In genomic region chr4:120074061-120074460, GRCm38 (mm10) we compare ENCODE assay signal across 14 mouse cellular contexts. TPM values are rescaled to one million over a fixed set of nuclear protein-coding genes. Genes with fewer than 3 reads are reported as not detected.
DNase-seq lines count a peak whose midpoint lies in the region; ATAC-seq lines count a peak whose summit lies in the region.
"Had no signal": no experiment of that assay in that cellular context is flagged by ENCODE, and none has a peak within 500 bp of the region (broad histone marks: within the 10 kb centered on the region; RNA-seq: fewer than 3 reads in every experiment).

No protein-coding gene starts in this region.

- DNase-seq in frontal cortex, postnatal 25 days (ENCODE audit: low spot score in 2 of 2), result no peak
- peak; percentile 68 to 79 for DNase-seq in right cerebral cortex, postnatal 10 days (ENCODE audit: low spot score in 2 of 2)
- no peak for DNase-seq in right cerebral cortex, postnatal 4 days
- peak; percentile 55 to 76 for DNase-seq in layer of hippocampus, postnatal 14 days (ENCODE audit: low spot score in 2 of 2)
- DNase-seq in telencephalon, adult 2 months (ENCODE audit: low read depth, low spot score), result peak; percentile 67
- no peak for DNase-seq in thymus, postnatal 0 days (ENCODE audit: low spot score)
- DNase-seq in c-Kit-positive CD71-positive TER-119-positive erythroid progenitor cells, embryonic 14.5 days (ENCODE audit: low spot score), result no peak
- DNase-seq: kidney, adult 9 months; lung, adult 2 months had no signal

- peak; percentile 58 for ATAC-seq in frontal cortex, adult (ENCODE audit: low TSS enrichment)

RNA-seq across cellular contexts. Expression of gene AL607142.1, which starts 9.3 kb away (rescaled TPM):
- not detected for total RNA-seq in layer of hippocampus, postnatal 14 days (2021)
- polyA plus RNA-seq in thymus, postnatal 0 days (2015; fragmentation: Nextera tagmentation; extraction: Ambion mirVana), result not detected in 2 replicates
- total RNA-seq: common myeloid progenitor, adult 5-6 weeks had no signal
- polyA plus RNA-seq: C2C12; lung, adult 2 months; neural tube, embryonic 12.5 days; stomach, embryonic 16.5 days had no signal

Comparison
In these comparisons a context has a peak if more than half of its experiments do, and no peak if none do; other contexts are left out.
1. DNase-seq: peak in right cerebral cortex, postnatal 10 days (2 of 2), layer of hippocampus, postnatal 14 days (2 of 2) and telencephalon, adult 2 months (single experiment); none in frontal cortex, postnatal 25 days (0 of 2), right cerebral cortex, postnatal 4 days (single experiment), thymus, postnatal 0 days (single experiment) and c-Kit-positive CD71-positive TER-119-positive erythroid progenitor cells, embryonic 14.5 days (single experiment).